Mouse (Mus musculus) ES-E14 (cell line): ENCODE results near the gene Camk2b. TPM values are rescaled to one million over a fixed set of nuclear protein-coding genes. Genes with fewer than 3 reads are reported as not detected.

Experiments
- DNase-seq: peaks from one replicate; pipeline ENCODE4 v3.0.0-alpha.2; 2013; ENCODE audit warnings: low read depth, low spot score
- H3K27ac ChIP-seq: 2 replicates; pipeline ENCODE4 v1.5.1; 2012; ENCODE audit warnings: low read depth, mild to moderate bottlenecking, low read length, moderate library complexity, mixed read lengths; ENCODE audit not compliant: poor library complexity, insufficient read depth, severe bottlenecking
- H3K36me3 ChIP-seq: 2 replicates; pipeline ENCODE4 v1.6.1; 2012; ENCODE audit warnings: mild to moderate bottlenecking, low read length, moderate library complexity, mixed read lengths; ENCODE audit not compliant: control insufficient read depth, poor library complexity, insufficient read depth, severe bottlenecking
- H3K4me1 ChIP-seq, 2 experiments: fragments of 150-350 bp in 1 of 2; sonication (generic) in 1 of 2; 2 replicates each; pipeline ENCODE4 v1.6.1; 2012; ENCODE audit warnings: low read length in 2 of 2, mild to moderate bottlenecking in 1 of 2, mixed read lengths in 1 of 2; ENCODE audit not compliant: control insufficient read depth in 2 of 2, insufficient read depth in 2 of 2, poor library complexity in 1 of 2
- H3K4me3 ChIP-seq, 2 experiments: fragments of 150-350 bp in 1 of 2; sonication (generic) in 1 of 2; 2 replicates each; pipeline ENCODE4 v1.5.1; 2012; ENCODE audit warnings: low read length in 2 of 2, low read depth in 1 of 2, mild to moderate bottlenecking in 1 of 2, mixed read lengths in 1 of 2; ENCODE audit not compliant: insufficient read depth in 1 of 2, poor library complexity in 1 of 2, severe bottlenecking in 1 of 2
- H3K9ac ChIP-seq: 2 replicates; pipeline ENCODE4 v1.6.1; 2012; ENCODE audit warnings: low read depth, mild to moderate bottlenecking, low read length, mixed read lengths; ENCODE audit not compliant: poor library complexity, insufficient read depth, severe bottlenecking
- H3K9me3 ChIP-seq: fragments of 150-350 bp; sonication (generic); 2 replicates; pipeline ENCODE4 v1.6.1; 2012; ENCODE audit warnings: low read depth, mild to moderate bottlenecking, low read length; ENCODE audit not compliant: control insufficient read depth, insufficient read depth
- CHD2 ChIP-seq: IDR thresholded peaks from 2 replicates; pipeline ENCODE4 v1.6.1; 2014; ENCODE audit warnings: mild to moderate bottlenecking, low read depth, low read length, inconsistent platforms
- HCFC1 ChIP-seq: IDR thresholded peaks from 2 replicates; pipeline ENCODE4 v1.6.1; 2012; ENCODE audit warnings: low read length, inconsistent platforms, borderline replicate concordance; ENCODE audit not compliant: insufficient read depth
- MAFK ChIP-seq: IDR thresholded peaks from 2 replicates; pipeline ENCODE4 v1.6.1; 2014; ENCODE audit warnings: mild to moderate bottlenecking, low read depth, low read length, inconsistent platforms; ENCODE audit not compliant: insufficient read depth
- ZC3H11A ChIP-seq: IDR thresholded peaks from 2 replicates; pipeline ENCODE4 v1.6.1; 2012; ENCODE audit warnings: low read depth, mild to moderate bottlenecking, inconsistent platforms, low read length, borderline replicate concordance
- ZNF384 ChIP-seq: IDR thresholded peaks from 2 replicates; pipeline ENCODE4 v1.6.1; 2012; ENCODE audit warnings: low read depth, low read length, inconsistent platforms
- in situ Hi-C, 2 experiments: fragments of 600-800 bp; cut with MboI; formaldehyde crosslinking; loops; one replicate each; pipeline ENCODE4 v1.15.1; 2025; ENCODE audit warnings: low sequenced_read_pairs in 2 of 2, inconsistent platforms in 1 of 2; ENCODE audit not compliant: unreplicated experiment in 2 of 2
- total RNA-seq: library from RNA; depleted of rRNA; stranded (reverse); fragments of 300-350 nt; gene quantifications from 2 replicates; pipeline ENCODE4 v1.2.3, GENCODE M21; 2012

The Camk2b gene
- total RNA-seq, 1 experiment: 6.4 TPM

- Histone ChIP-seq H3K9me3 (no peaks in the 10 kb centered on the region), H3K9ac (no peak overlapping the region), H3K27ac (no peak overlapping the region), H3K36me3 (no peaks in the 10 kb centered on the region; the same call in 1 of the 2 replicates), H3K4me1 (peaks cover 4 to 16% of the 10 kb centered on the region in 2 experiments; a peak in 2 of 4 replicates), H3K4me3 (no peak overlapping the region)
- in situ Hi-C loops: no loop called here
- no peak for TF ChIP-seq ZC3H11A
- no peak for TF ChIP-seq HCFC1
- TF ChIP-seq MAFK: no peak
- TF ChIP-seq CHD2: no peak
- TF ChIP-seq ZNF384: no peak
- no peak for DNase-seq
Observed at GRCm38 (mm10) chr11:5979088-5979487, 87.1 kb downstream of the Camk2b start.

- DNase-seq: no peak
- Histone ChIP-seq H3K4me3 (no peak overlapping the region), H3K36me3 (no peaks in the 10 kb centered on the region; the same call in 1 of the 2 replicates), H3K4me1 (peaks cover 18 to 42% of the 10 kb centered on the region in 2 experiments), H3K9ac (no peak overlapping the region), H3K27ac (no peak overlapping the region), H3K9me3 (no peaks in the 10 kb centered on the region)
- in situ Hi-C loops: no loop called here
- TF ChIP-seq HCFC1 (no peak), MAFK (no peak), ZC3H11A (no peak), ZNF384 (no peak), CHD2 (no peak)
Observed at GRCm38 (mm10) chr11:5976106-5976505, 90.1 kb downstream of the Camk2b start.

- peaks cover 18 to 42% of the 10 kb centered on the region in 2 experiments for H3K4me1 ChIP-seq
- in situ Hi-C loops: no loop called here
- H3K9me3 ChIP-seq: no peaks in the 10 kb centered on the region
- H3K9ac ChIP-seq: no peak overlapping the region
- no peak overlapping the region for H3K4me3 ChIP-seq
- no peak for TF ChIP-seq MAFK
- no peak for TF ChIP-seq ZNF384
- TF ChIP-seq CHD2: no peak
- TF ChIP-seq HCFC1: no peak
- no peak for TF ChIP-seq ZC3H11A
- peaks cover 3% of the 10 kb centered on the region; the same call in 1 of the 2 replicates for H3K36me3 ChIP-seq
- no peak overlapping the region for H3K27ac ChIP-seq
- no peak for DNase-seq
Observed at GRCm38 (mm10) chr11:5975068-5975467, 91.1 kb downstream of the Camk2b start.

- Histone ChIP-seq H3K27ac (no peak overlapping the region), H3K9ac (no peak overlapping the region), H3K4me1 (peaks cover 18 to 42% of the 10 kb centered on the region in 2 experiments), H3K36me3 (peaks cover 10% of the 10 kb centered on the region; the same call in 1 of the 2 replicates), H3K4me3 (no peak overlapping the region), H3K9me3 (no peaks in the 10 kb centered on the region)
- no peak for DNase-seq
- in situ Hi-C loops: no loop called here
- TF ChIP-seq CHD2 (no peak), HCFC1 (no peak), ZC3H11A (no peak), MAFK (no peak), ZNF384 (no peak)
Observed at GRCm38 (mm10) chr11:5974053-5974452, 92.1 kb downstream of the Camk2b start.
